Mouse (Mus musculus) left cerebral cortex, postnatal 10 days (tissue): ENCODE data around the gene Slc4a2. TPM values are rescaled to one million over a fixed set of nuclear protein-coding genes. Genes with fewer than 3 reads are reported as not detected.
"Not testable (repeated sequence)": the region's sequence is repeated elsewhere in the genome, so short reads cannot be mapped to it uniquely, and the experiment has no call there.

Experiments used
- DNase-seq, 2 experiments: peaks; one replicate each; pipeline ENCODE4 v3.0.0; 2021 to 2022; ENCODE audit warnings: low spot score in 2 of 2, mixed read lengths in 1 of 2; ENCODE audit errors: extremely low spot score in 1 of 2
- intact Hi-C: fragments of 180-260 bp; cut with DNase I; formaldehyde crosslinking; loops from one replicate; pipeline ENCODE4 v1.15.1; 2025
- total RNA-seq, 2 experiments: library from RNA; stranded (reverse); gene quantifications; 2 replicates each; pipeline ENCODE4 v1.2.3; 2021

The Slc4a2 gene
- total RNA-seq, 2 experiments from 2014 or later = 24.6 to 27.6 TPM

DNA sequence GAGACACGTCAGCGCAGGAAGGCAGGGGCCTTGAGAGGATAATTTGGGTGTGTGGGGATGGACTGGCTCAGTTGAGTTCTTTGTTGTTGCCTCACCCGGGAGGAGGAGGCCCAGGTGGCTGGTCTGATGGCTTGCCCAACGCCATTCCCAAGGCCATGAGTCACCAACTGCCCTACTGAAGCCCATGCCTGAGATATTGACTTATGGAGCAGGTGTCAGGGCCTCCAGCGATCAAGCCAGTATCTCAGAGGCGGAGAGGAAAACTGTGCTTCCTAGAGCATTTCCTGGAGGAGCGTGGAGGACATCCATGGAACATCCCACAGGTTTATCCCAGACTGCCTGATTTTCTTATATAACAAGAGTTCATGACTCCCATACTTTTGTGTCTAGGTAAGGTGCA lies 30.9 kb upstream of the Slc4a2 start:
- intact Hi-C loops = no loop called here
- DNase-seq = no peak

GRCm38 (mm10) chr5:24393392-24393997 lies 30.1 kb upstream of the Slc4a2 start, which contains the start of gene Abcb8:
Abcb8 (plus strand) TSS chr5:24393663.
- intact Hi-C loops = no loop called here
- DNase-seq = peak; percentile 79 to 87

DNA sequence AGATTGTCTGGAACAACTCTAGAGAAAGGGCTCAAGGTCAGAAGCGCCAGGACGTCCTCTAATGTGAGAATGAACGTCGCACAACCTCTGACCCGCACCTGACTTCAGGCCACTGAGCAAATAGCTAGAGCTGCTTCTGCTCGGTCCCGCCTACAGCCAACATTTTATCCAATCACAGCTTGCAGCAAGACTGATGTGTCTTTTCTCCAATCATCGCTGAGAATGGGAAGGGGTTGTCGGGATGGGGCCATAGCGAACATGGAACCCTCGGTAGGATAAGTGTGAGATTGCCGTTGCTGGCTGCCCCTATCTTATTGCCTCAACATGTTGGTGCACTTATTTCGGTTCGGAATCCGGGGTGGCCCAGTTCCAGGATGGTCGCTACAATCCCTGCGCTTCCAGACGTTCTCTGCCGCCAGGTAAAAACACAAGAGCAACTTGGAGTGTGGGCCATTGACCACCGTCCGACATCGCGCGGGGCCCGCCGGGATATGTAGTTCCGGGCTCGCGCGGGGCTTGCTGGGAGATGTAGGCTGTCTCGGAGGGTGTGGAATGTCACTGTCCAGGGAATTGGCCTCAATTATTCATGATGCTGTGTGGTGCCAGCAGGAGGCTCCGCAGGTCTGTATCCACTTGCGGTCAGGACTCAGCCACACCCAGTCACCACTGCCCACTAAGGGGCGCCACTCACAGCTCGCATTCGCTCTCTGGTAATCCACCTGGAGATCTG lies 29.3 kb upstream of the Slc4a2 start:
- peak; percentile 93 to 98 for DNase-seq
- intact Hi-C loops = no loop called here

- DNase-seq, intact Hi-C loops: not testable (repeated sequence)
Measured at GRCm38 (mm10) chr5:24396254-24396653, 27.4 kb upstream of the Slc4a2 start.

- intact Hi-C loops = no loop called here
- no peak for DNase-seq
Measured at GRCm38 (mm10) chr5:24399686-24400085, 24.0 kb upstream of the Slc4a2 start.

- no peak for DNase-seq
- intact Hi-C loops = no loop called here
Measured at GRCm38 (mm10) chr5:24400362-24400761, 23.3 kb upstream of the Slc4a2 start.

DNA sequence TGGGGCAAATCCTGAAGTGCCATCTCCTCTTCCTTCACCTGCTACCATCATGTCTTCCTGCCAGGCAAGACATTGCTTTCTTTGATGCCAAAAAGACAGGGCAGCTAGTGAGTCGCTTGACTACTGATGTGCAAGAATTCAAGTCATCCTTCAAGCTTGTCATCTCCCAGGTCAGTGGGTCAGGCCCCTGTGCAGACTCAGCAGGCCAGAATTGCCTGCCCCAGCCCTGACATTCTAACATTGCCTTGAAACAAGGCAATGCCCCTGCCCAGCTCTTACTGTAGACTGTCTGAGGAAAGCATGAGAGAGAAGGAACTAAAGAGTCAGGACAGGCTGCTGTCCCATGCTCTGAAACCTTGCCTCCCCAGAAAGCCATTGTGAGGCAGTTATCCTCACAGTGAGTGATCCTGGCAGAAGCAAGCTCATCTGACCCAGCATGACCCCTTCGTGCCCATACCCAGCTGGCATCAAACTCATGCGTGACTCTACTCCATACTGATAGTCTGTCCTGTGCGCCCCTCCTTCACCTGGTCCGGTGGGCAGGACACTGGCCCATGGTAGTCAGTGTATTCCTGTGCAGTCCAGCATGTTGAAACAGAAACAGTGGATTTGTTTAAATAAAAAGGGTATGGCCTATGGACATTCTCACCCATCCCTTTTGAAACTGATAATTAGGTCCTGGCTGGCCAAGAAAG lies 22.6 kb upstream of the Slc4a2 start:
- intact Hi-C loops = no loop called here
- no peak for DNase-seq

DNA sequence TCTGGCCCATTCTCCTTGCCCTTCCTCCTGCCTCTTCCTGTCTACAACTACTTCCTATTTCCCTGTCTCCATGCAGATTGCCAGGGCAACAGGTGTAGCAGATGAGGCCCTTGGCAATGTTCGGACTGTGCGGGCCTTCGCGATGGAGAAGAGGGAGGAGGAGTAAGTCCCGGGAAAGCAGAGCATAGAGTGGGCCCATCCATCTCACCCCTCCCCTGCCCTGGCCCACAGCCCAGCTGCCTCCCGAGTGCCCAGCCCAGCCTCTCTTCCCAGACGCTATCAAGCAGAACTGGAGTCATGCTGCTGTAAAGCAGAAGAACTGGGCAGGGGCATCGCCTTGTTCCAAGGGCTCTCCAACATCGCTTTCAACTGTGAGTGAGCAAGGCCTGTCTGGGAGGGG lies 21.7 kb upstream of the Slc4a2 start:
- no peak for DNase-seq
- intact Hi-C loops = no loop called here

DNA sequence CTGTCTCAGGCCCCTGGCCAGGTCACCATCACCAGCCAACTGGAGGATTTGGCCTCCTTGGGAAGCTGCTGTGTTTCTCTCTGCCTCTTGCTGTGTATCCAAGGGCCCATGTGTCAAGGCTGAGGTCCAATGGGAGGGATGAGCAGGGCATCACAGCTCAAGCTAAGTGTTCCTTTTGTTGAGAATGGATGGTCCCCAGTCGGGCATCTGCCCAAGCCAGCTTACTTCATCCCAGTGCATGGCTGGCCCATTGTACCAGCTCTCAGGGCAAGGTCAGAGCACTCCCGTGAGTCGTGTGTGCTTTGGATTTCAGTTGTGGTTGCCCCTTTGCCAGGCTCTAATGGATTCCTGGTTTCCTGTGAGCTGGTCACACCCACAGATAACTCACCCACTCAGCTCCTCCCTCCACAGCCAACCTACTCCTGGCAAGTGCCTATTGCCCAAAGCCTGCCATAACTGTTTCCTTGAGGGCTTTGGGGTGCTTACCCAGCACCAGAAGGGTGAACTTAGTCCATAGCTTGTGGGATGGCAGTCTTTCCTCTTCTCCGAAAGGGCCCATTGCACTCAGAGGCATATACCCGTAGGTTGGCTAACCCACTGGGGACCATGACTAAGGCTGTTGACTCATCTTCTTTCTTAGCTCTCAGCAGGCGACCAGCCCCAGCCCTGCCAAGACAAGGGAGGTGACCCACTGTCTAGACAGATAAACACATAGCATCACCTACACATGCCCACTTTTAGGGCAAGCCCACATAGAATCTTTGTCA lies 18.9 kb upstream of the Slc4a2 start:
- DNase-seq = no peak
- intact Hi-C loops = no loop called here

DNA sequence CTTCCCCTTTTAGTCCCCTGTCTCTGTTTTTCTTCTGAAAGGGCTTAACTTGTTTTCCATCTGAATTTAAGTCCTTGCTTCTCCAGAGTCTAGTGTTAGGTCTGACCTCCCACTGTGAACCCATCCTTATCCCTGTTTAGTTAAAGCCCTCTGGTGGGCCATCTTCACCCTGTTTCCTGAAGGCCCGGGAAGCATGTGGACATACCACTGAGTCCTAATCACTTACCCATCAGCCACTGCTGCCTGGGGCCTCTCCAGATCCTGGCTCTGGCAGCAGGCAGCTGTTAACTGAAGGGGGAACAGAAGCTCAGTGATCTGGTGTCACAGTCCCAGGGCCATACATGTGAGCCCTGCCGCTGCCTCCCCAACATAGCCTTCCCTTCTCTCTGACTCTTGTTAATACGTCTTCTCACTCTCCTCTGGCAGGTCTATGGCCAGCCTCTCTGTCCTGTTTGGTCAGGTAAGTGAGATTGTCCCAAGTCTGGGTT lies 18.2 kb upstream of the Slc4a2 start:
- DNase-seq = no peak
- intact Hi-C loops = no loop called here

GRCm38 (mm10) chr5:24408651-24409050 lies 15.0 kb upstream of the Slc4a2 start:
- DNase-seq = peak in 1 of 2 experiments; percentile 34
- intact Hi-C loops = no loop called here

- peak in 1 of 2 experiments; percentile 26 for DNase-seq
- intact Hi-C loops = no loop called here
Measured at GRCm38 (mm10) chr5:24409466-24409865, 14.2 kb upstream of the Slc4a2 start.

- intact Hi-C loops = no loop called here
- DNase-seq = no peak
Measured at GRCm38 (mm10) chr5:24412063-24412462, 11.6 kb upstream of the Slc4a2 start.

DNA sequence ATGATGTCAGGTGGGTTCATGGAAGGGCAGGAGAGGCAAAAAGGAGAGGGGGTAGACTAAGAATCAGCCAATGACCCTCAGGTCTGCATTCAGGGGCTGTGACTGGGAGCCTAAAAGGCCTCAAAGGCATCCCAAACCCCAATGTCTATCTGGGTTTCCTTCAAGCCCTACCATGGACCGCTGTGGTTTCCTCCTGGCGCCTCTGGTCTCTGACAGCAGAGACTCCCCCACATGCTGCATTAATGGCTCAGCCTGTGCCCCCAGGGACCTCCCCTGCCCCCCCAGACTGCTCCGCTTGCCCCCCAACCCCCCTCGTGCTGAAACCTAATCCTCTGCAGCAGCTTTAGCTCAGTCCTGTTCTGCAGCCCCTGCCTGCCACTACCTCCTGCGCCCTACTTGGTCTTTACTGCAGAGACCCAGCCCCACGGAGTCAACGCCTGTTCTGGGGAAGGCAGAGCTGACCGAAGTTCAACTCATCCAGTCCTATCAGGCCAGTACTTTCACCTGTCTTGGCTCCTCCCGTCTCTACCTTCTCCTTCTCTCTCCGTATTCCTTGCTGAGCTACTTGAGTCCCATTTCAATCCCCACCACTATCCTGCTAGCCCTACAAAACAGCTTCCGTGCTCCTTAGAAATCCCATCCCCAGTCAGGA lies 10.5 kb upstream of the Slc4a2 start, which contains the start of gene Asic3:
Gene Asic3, plus strand, starts transcription at position 351 of the 652 bp plus-strand sequence.
- intact Hi-C loops = no loop called here
- no peak for DNase-seq

- DNase-seq = no peak
- intact Hi-C loops = no loop called here
Measured at GRCm38 (mm10) chr5:24413938-24414337, 9.7 kb upstream of the Slc4a2 start.

DNA sequence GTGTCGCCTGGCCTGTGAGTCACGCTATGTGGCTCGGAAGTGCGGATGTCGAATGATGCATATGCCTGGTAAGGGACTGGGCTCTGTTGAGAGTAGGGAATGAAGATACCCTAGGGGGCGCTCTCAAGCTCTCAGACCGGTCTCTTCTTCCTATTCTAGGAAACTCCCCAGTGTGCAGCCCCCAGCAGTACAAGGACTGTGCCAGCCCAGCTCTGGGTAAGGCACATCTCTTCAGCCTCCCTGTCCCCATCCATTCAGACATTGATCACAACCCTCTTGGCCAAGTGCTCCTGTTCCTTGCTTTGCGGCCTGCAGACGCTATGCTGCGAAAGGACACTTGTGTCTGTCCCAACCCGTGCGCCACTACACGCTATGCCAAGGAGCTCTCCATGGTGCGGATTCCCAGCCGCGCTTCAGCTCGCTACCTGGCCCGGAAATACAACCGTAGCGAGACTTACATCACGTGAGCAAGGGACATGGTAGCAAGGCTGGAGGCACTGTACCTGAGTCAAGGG lies 7.4 kb upstream of the Slc4a2 start:
- DNase-seq = peak; percentile 50 to 74
- intact Hi-C loops = no loop called here

DNA sequence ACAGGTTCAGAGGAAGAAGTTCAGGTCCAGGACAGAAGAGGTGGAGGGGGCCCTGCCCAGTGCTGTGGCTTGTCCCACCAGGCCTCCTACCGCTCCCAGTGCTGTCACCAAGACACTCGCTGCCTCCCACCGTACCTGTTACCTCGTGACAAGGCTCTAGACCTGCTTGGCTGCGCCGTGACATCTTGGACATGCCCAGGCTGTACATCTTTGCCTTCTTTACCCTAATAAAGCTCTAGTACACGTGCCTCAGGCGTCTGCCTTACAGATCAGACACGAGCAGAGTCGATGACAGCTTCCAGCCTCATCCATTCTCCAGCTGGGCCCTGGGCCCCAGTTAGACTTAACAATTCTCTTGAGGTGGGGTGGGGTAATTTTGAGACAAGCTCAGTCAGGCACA lies 6.0 kb upstream of the Slc4a2 start:
- DNase-seq = no peak
- intact Hi-C loops = no loop called here

DNA sequence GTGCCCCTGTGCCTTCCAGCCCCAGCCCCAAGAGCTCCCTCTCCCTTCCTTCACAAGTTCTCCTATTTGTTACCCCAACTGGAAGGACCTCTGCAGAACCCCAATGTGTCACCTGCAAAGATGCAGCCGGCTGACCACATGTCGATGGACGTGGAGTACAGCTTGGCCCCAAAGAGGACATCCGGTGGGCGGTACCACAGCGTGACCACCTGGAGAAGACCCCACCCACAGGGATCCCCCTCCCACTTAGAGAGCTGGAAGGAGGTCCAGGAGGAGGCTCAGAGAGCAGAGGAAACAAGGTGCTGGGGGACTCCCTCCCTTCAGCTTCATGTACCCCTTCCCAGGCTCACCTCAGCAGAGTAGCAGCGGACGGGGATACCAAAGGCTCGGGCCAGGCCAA lies 3.3 kb upstream of the Slc4a2 start:
- DNase-seq = no peak
- intact Hi-C loops = loop anchor here (5.0 kb wide), 1 partner anchor 57 kb away; no protein-coding TSS in a partner anchor
